Mouse (Mus musculus): Measurements from ENCODE around the gene Apbb2. TPM values are rescaled to one million over a fixed set of nuclear protein-coding genes. Genes with fewer than 3 reads are reported as not detected.

The Apbb2 gene
- polyA plus RNA-seq, 1 experiment: 0.34 TPM

- H3K4me1 ChIP-seq: no peaks in the 10 kb centered on the region
- H3K27me3 ChIP-seq (replicated peaks): peaks cover 20% of the 10 kb centered on the region
- TF ChIP-seq FLI1 (IDR thresholded peaks at IDR 0.05; ENCODE audit: low read length) (no peak), GATA1 (IDR thresholded peaks at IDR 0.05; ENCODE audit: borderline replicate concordance, low read length) (no peak)
- no peaks in the 10 kb centered on the region for H3K36me3 ChIP-seq (replicated peaks; ENCODE audit: low read length)
- no peak overlapping the region for H3K4me3 ChIP-seq (replicated peaks)
- no peaks in the 10 kb centered on the region for H3K9me3 ChIP-seq
Observed at GRCm38 (mm10) chr5:66515271-66515670, 103.3 kb downstream of the Apbb2 start.

- H3K9me3 ChIP-seq: no peaks in the 10 kb centered on the region
- H3K36me3 ChIP-seq (replicated peaks; ENCODE audit: low read length): no peaks in the 10 kb centered on the region
- H3K4me3 ChIP-seq (replicated peaks): no peak overlapping the region
- no peaks in the 10 kb centered on the region for H3K4me1 ChIP-seq
- no peak for TF ChIP-seq FLI1 (IDR thresholded peaks at IDR 0.05; ENCODE audit: low read length)
- no peak for TF ChIP-seq GATA1 (IDR thresholded peaks at IDR 0.05; ENCODE audit: borderline replicate concordance, low read length)
- H3K27me3 ChIP-seq (replicated peaks): peaks cover 17% of the 10 kb centered on the region
Observed at GRCm38 (mm10) chr5:66514659-66515058, 103.9 kb downstream of the Apbb2 start.

- H3K36me3 ChIP-seq (replicated peaks; ENCODE audit: low read length): no peaks in the 10 kb centered on the region
- no peaks in the 10 kb centered on the region for H3K4me1 ChIP-seq
- peaks cover 10% of the 10 kb centered on the region for H3K27me3 ChIP-seq (replicated peaks)
- TF ChIP-seq FLI1 (IDR thresholded peaks at IDR 0.05; ENCODE audit: low read length) (no peak), GATA1 (IDR thresholded peaks at IDR 0.05; ENCODE audit: borderline replicate concordance, low read length) (no peak)
- H3K4me3 ChIP-seq (replicated peaks): no peak overlapping the region
- no peaks in the 10 kb centered on the region for H3K9me3 ChIP-seq
Observed at GRCm38 (mm10) chr5:66513412-66513811, 105.2 kb downstream of the Apbb2 start.

GRCm38 (mm10) chr5:66512519-66512918, 106.1 kb downstream of the Apbb2 start:
- no peaks in the 10 kb centered on the region for H3K36me3 ChIP-seq (replicated peaks; ENCODE audit: low read length)
- TF ChIP-seq FLI1 (IDR thresholded peaks at IDR 0.05; ENCODE audit: low read length) (no peak), GATA1 (IDR thresholded peaks at IDR 0.05; ENCODE audit: borderline replicate concordance, low read length) (no peak)
- no peaks in the 10 kb centered on the region for H3K4me1 ChIP-seq
- H3K27me3 ChIP-seq (replicated peaks): peaks cover 4% of the 10 kb centered on the region
- no peak overlapping the region for H3K4me3 ChIP-seq (replicated peaks)
- no peaks in the 10 kb centered on the region for H3K9me3 ChIP-seq

- TF ChIP-seq FLI1 (IDR thresholded peaks at IDR 0.05; ENCODE audit: low read length): no peak
- TF ChIP-seq GATA1 (IDR thresholded peaks at IDR 0.05; ENCODE audit: borderline replicate concordance, low read length): no peak
- Histone ChIP-seq H3K27me3 (replicated peaks) (no peaks in the 10 kb centered on the region), H3K4me1 (no peaks in the 10 kb centered on the region), H3K9me3 (no peaks in the 10 kb centered on the region), H3K36me3 (replicated peaks; ENCODE audit: low read length) (no peaks in the 10 kb centered on the region), H3K4me3 (replicated peaks) (no peak overlapping the region)
Observed at GRCm38 (mm10) chr5:66510716-66511115, 107.9 kb downstream of the Apbb2 start.

- TF ChIP-seq FLI1 (IDR thresholded peaks at IDR 0.05; ENCODE audit: low read length) (no peak), GATA1 (IDR thresholded peaks at IDR 0.05; ENCODE audit: borderline replicate concordance, low read length) (no peak)
- H3K4me3 ChIP-seq (replicated peaks): no peak overlapping the region
- no peaks in the 10 kb centered on the region for H3K27me3 ChIP-seq (replicated peaks)
- H3K4me1 ChIP-seq: no peaks in the 10 kb centered on the region
- H3K36me3 ChIP-seq (replicated peaks; ENCODE audit: low read length): no peaks in the 10 kb centered on the region
- no peaks in the 10 kb centered on the region for H3K9me3 ChIP-seq
Observed at GRCm38 (mm10) chr5:66509151-66509550, 109.4 kb downstream of the Apbb2 start.

GRCm38 (mm10) chr5:66505578-66505977, 113.0 kb downstream of the Apbb2 start:
- Histone ChIP-seq H3K4me1 (no peaks in the 10 kb centered on the region), H3K4me3 (replicated peaks) (no peak overlapping the region), H3K27me3 (replicated peaks) (no peaks in the 10 kb centered on the region), H3K9me3 (peaks cover 4% of the 10 kb centered on the region; the same call in 1 of the 2 replicates), H3K36me3 (replicated peaks; ENCODE audit: low read length) (no peaks in the 10 kb centered on the region)
- TF ChIP-seq FLI1 (IDR thresholded peaks at IDR 0.05; ENCODE audit: low read length) (no peak), GATA1 (IDR thresholded peaks at IDR 0.05; ENCODE audit: borderline replicate concordance, low read length) (no peak)

- Histone ChIP-seq H3K4me1 (no peaks in the 10 kb centered on the region), H3K27me3 (replicated peaks) (no peaks in the 10 kb centered on the region), H3K9me3 (peaks cover 4% of the 10 kb centered on the region; the same call in 1 of the 2 replicates), H3K4me3 (replicated peaks) (no peak overlapping the region), H3K36me3 (replicated peaks; ENCODE audit: low read length) (no peaks in the 10 kb centered on the region)
- TF ChIP-seq FLI1 (IDR thresholded peaks at IDR 0.05; ENCODE audit: low read length) (no peak), GATA1 (IDR thresholded peaks at IDR 0.05; ENCODE audit: borderline replicate concordance, low read length) (no peak)
Observed at GRCm38 (mm10) chr5:66505071-66505470, 113.5 kb downstream of the Apbb2 start.

GRCm38 (mm10) chr5:66504434-66504747, 114.2 kb downstream of the Apbb2 start:
- no peaks in the 10 kb centered on the region for H3K27me3 ChIP-seq (replicated peaks)
- TF ChIP-seq GATA1 (IDR thresholded peaks at IDR 0.05; ENCODE audit: borderline replicate concordance, low read length) (no peak), FLI1 (IDR thresholded peaks at IDR 0.05; ENCODE audit: low read length) (no peak)
- H3K4me3 ChIP-seq (replicated peaks): no peak overlapping the region
- no peaks in the 10 kb centered on the region for H3K4me1 ChIP-seq
- H3K9me3 ChIP-seq: peaks cover 4% of the 10 kb centered on the region; the same call in 1 of the 2 replicates
- H3K36me3 ChIP-seq (replicated peaks; ENCODE audit: low read length): no peaks in the 10 kb centered on the region

- peaks cover 4% of the 10 kb centered on the region; the same call in 1 of the 2 replicates for H3K9me3 ChIP-seq
- H3K36me3 ChIP-seq (replicated peaks; ENCODE audit: low read length): no peaks in the 10 kb centered on the region
- no peaks in the 10 kb centered on the region for H3K4me1 ChIP-seq
- no peaks in the 10 kb centered on the region for H3K27me3 ChIP-seq (replicated peaks)
- no peak overlapping the region for H3K4me3 ChIP-seq (replicated peaks)
- TF ChIP-seq FLI1 (IDR thresholded peaks at IDR 0.05; ENCODE audit: low read length): no peak
- TF ChIP-seq GATA1 (IDR thresholded peaks at IDR 0.05; ENCODE audit: borderline replicate concordance, low read length): no peak
Observed at GRCm38 (mm10) chr5:66503557-66504433, 114.8 kb downstream of the Apbb2 start.
